Mouse (Mus musculus): ENCODE data around the gene Pramel3.
"Not testable (repeated sequence)": the region's sequence is repeated elsewhere in the genome, so short reads cannot be mapped to it uniquely, and the experiment has no call there.

Gene Pramel3

GRCm38 (mm10) chrX:135302007-135302406 lies at the start of gene Pramel3:
TSS of gene Pramel3 (plus strand) at chrX:135302307.
- not testable (repeated sequence) for DNase-seq (ENCODE audit: low read depth)

GRCm38 (mm10) chrX:135360685-135361084 lies 58.6 kb downstream of the Pramel3 start:
- DNase-seq (ENCODE audit: low read depth), result not testable (repeated sequence)

GRCm38 (mm10) chrX:135361943-135362342 lies 59.8 kb downstream of the Pramel3 start:
- DNase-seq (ENCODE audit: low read depth), result not testable (repeated sequence)

All from fibroblast of lung, adult 2 months (primary cell).